Mouse (Mus musculus) spleen, adult 12 weeks (tissue): ENCODE data around the gene Zfp462.
"Not testable (repeated sequence)": the region's sequence is repeated elsewhere in the genome, so short reads cannot be mapped to it uniquely, and the experiment has no call there.

Experiments used
- DNase-seq: peaks from one replicate; pipeline ENCODE4 v3.0.0; 2022; ENCODE audit warnings: low spot score

The Zfp462 gene

GRCm38 (mm10) chr4:54950866-54951265, 6.0 kb downstream of the Zfp462 start:
- DNase-seq, result no peak

DNA sequence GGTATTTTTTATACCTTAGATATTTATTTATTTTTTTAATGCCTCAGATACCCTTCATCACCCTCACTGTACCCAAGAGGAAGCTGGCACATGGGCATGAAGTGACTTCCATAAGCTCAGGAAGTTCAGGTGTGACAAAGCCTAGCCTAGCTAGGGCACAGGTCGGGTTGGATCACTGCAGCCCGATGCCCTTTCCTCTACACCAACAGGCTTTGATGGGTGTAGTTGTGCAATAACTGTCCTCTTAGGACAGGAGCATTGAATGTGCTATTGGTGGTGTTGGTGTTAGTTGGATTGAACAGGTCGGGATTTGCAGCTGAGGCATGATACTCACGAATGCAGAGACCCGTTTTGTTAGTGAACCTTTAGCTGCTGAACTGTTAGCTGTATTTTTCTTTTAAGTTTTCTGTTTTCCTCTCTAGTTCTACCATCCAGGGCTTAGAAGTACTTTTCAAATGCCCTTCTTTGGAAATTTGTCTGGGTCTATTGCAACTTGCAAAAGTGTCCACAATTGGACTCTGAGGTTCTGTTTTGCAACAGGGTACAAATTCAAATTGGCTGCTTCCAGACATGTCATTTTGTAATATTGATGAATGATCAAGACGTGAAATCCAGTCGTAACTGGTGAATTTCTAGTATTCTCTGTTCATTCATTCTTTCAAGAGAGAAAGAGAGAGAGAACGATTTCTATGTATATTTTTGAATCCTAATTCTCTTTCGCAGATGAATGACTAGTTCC, 9.0 kb downstream of the Zfp462 start:
- DNase-seq, result no peak

DNA sequence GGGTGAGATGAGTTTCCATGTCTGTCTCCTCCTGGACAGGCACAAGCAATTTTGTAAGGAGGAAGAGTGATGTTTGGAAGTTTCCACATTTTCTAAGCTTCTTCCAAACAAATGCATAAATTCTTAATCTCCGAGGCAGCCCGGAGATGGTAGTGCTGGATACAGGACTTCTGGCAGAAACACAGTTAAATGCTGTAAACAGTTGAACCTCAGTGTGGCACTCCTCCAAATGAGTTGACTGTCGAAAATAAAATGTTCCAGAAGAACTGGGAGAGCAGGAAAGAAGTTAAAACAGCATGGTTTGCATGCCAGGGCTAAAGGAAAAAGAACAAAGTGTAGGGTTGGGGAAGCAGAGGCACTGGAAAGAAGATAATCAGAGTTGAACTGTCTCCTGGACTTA, 9.6 kb downstream of the Zfp462 start:
- DNase-seq, result no peak

- DNase-seq, result no peak
Observed at GRCm38 (mm10) chr4:54960776-54961175, 15.9 kb downstream of the Zfp462 start.

- DNase-seq, result no peak
Observed at GRCm38 (mm10) chr4:54962141-54962540, 17.3 kb downstream of the Zfp462 start.

DNA sequence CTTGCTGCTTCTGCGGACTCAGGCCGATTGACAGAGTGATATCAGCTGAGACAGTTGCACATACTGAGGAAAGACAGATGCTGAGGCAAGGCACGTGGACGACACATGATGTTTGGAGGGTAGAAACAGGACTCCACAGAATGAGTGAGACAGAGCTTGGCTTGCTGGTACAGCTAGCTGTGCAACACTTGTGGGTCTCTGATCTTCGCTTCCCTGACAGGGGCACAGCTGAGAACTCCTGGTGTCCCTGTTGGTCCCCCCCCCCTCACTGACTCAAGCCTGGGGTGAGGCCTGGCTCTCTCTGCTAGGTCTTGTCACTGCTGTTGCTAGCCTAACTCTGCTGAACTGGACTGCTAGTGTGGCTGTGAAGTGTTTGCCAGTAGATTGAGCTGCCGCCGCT, 18.7 kb downstream of the Zfp462 start:
- DNase-seq, result no peak

GRCm38 (mm10) chr4:54965169-54965695, 20.4 kb downstream of the Zfp462 start:
- DNase-seq, result no peak

DNA sequence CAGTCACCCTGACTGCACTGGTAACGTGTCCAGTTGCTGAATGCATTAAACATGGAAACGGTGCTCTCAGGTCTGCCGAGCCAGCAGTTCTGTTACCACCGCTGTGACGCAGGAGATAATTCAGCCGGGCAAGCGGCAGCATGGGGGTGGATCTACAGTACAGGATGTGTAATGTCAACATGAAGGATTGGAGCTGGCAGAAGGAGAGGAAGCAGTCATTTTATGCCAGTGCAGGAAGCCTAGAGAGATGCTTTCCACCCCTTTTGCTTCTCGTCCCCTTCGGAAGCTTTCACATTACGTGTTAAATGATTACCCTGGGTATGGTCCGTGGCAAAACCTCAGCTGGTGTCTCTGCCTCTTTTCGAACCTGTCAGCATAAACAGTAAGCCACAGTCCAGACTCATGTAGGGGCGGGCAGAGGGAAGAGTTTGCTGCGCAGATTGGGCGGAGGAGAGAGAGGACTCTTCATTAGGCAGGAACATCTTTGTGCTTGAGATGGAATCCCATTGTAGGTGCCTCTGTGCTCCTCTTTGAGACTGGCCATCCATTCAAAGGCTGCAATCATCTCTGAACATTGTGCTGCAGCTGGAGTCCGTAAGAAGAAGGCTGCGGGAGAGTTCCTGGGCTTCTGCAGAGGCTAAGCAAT, 21.4 kb downstream of the Zfp462 start:
- no peak for DNase-seq

DNA sequence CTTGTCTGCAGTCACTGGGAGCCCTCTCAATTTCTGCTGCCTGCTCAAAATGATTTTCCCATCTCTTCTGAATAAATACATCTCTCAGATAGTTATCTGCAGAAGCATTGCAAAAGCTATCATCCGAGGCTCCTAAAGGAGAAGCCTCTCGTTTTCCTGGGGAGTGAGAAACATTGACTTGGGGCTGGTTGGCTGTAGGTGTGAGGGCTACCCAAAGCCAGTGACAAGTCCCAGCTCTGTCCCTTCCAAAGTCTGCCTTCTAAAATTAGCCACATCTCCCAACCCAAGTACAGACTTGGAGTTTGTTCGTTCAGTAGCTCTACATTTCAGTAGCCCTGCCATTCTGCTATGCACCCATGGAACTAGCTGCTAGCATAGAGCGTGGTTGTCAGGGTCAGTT, 22.3 kb downstream of the Zfp462 start:
- no peak for DNase-seq

GRCm38 (mm10) chr4:54967721-54968120, 22.9 kb downstream of the Zfp462 start:
- no peak for DNase-seq

DNA sequence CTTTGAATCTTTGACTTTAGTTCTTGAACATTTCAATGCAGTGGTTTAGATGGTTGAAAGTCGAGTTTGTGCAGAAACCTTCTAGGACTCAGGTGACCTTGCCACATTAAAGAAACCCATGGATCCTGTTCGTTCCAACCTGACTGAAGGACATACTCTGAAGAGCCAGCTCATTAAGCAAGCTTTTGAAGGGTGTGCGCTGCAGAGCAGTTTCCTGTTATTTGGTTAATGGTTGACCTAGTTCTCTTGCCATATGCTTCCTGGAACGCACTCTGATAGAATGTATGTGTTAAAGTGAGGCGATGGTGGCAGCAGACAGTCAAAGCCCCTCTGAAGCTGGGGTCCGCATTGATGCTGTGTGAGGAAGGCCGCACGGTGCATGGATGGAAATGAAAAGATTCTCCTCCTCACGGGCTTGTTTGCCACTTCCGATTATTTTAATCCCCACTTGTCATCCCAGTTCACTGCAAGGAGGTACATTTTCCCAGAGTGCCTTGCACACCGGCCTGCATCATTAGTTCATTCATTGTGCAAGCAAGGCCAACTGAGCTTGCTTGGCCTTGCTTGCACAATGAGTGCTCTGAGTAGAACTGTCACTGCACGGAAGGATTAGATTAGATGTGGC, 24.9 kb downstream of the Zfp462 start:
- DNase-seq, result no peak

DNA sequence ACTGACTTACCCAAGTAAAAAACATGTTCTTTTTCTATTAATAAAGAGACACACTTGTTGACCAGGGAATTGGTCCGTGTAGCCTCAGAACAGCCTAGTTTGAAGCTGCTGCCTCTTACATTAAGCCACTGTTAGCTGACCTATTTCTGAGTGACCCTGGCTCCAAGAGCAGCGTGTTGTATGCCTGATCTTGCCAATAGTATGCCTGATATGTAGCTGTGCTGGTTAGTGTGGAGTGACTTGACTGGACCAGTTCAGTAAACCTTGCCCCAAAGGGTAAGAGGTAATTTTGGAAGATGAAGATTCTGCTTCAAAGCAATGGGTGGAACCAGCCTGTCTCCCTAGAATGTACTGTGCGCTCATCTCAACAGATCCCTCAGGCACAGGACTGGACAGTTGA, 26.5 kb downstream of the Zfp462 start:
- DNase-seq, result no peak

DNA sequence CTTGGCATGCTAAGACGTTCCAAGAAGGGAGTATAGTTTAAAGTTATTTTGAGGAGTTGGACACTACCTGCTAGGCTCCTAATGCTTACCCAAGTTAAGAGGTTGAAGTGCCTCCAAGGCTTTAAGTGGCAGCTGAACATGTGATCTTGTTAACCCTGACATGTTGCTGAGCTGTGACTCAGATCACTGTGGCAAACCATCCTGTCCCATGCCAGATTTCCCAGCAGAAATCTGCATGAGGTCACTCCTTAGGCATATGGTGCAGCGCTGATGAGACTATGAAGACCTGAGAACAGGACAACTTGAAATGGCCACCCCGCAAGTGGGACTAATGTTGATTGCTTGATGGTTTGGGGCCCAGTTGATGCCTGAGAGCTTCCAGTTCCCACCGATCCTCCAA, 27.2 kb downstream of the Zfp462 start:
- DNase-seq, result no peak

- DNase-seq, result no peak
Observed at GRCm38 (mm10) chr4:54972827-54973560, 28.1 kb downstream of the Zfp462 start.

- no peak for DNase-seq
Observed at GRCm38 (mm10) chr4:54979771-54980472, 35.1 kb downstream of the Zfp462 start.

DNA sequence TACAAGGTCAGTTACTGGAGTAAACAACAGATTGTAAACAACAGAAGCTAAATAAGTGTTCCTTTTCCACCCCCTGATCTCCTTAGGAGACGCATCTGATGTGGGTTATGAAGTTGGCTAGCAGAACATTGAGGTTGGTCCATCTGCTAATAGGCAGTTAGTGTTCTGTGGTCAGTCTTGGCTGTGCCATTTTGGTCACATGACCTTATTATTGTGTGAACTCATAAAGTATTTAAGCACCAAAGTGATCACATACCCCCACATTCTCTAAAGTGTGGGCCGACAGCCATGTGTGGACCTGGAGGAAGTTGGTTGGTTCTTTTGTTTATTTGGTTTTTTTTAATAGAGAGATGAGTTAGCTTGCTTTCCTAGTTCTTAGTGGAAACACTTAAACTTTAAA, 39.7 kb downstream of the Zfp462 start:
- no peak for DNase-seq

- DNase-seq, result no peak
Observed at GRCm38 (mm10) chr4:54986671-54987070, 41.8 kb downstream of the Zfp462 start.

DNA sequence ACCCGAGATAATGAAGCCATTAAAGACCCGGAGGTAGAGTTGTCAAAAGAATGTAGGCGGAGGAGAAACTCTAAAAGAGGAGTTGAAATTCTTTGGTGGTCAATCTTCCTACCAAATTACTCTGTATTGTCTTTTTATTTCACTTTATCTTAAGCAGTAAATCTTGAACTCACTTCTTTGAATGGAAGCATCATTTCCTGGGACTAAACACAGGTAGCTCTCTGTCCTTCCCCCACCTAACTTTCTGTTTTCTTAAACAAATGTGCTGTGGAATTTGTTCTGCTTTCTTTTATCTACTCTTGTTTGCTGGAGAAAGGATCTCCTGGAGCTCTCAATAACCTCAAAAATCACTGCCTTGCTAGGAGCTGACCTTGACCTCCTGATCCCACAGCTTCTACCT, 42.4 kb downstream of the Zfp462 start:
- no peak for DNase-seq

DNA sequence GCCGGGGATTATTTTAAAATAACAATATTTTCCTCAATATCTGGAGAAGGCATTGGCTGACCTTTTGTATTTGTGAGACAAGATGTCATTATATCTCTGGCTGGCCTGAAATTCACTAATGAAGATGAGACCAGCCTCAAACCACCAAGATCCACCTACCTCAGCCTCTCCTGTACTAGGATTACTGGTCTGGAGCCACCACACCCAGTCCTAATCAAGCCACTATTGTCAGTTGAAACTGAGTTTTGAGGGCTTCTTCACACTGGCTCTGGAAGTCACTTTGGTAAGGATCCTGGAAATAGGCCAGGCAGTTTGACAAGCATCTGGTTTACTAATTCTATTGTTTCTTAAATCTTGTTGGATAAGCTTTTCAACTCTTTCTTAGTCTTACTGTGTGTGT, 43.1 kb downstream of the Zfp462 start:
- DNase-seq, result no peak

GRCm38 (mm10) chr4:54991973-54992372, 47.1 kb downstream of the Zfp462 start:
- no peak for DNase-seq

DNA sequence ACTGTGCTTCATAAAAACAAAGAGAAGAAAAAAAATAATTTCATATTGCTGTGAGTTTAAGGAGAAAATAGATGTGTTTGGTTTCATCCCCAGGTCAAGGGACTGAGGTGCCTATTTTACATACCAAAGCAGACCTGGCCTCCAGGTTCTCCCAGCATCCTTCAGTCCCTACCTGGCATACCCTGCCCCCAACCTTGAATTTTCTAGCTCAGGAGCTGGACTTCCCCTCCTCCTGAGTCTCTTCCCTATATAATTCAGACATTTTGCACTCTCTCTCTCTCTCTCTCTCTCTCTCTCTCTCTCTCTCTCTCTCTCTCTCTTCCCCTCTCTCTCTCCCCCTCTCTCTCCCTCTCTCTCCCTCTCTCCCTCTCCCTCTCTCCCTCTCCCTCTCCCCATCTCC, 48.2 kb downstream of the Zfp462 start:
- not testable (repeated sequence) for DNase-seq

- no peak for DNase-seq
Observed at GRCm38 (mm10) chr4:54995258-54995657, 50.4 kb downstream of the Zfp462 start.
